Mouse (Mus musculus) testis, postnatal 14 days (tissue): Measurements from ENCODE around the gene Apmap.
"Not testable (repeated sequence)": the region's sequence is repeated elsewhere in the genome, so short reads cannot be mapped to it uniquely, and the experiment has no call there.

Source experiments
- DNase-seq: peaks from one replicate; pipeline ENCODE4 v3.0.0; 2021; ENCODE audit warnings: low spot score

The Apmap gene

GRCm38 (mm10) chr2:150621698-150622097 is 13.3 kb upstream of the Apmap start:
- no peak for DNase-seq

GRCm38 (mm10) chr2:150610097-150610496 is 1.7 kb upstream of the Apmap start:
- DNase-seq, result no peak

GRCm38 (mm10) chr2:150608872-150609560 is 649 bp upstream of the Apmap start:
- peak; percentile 21 for DNase-seq

- no peak for DNase-seq
Observed at GRCm38 (mm10) chr2:150607086-150607485, 1.3 kb downstream of the Apmap start.

GRCm38 (mm10) chr2:150604802-150605201 is 3.6 kb downstream of the Apmap start:
- no peak for DNase-seq

GRCm38 (mm10) chr2:150602166-150602565 is 6.2 kb downstream of the Apmap start:
- no peak for DNase-seq

- DNase-seq, result no peak
Observed at GRCm38 (mm10) chr2:150600263-150600662, 8.1 kb downstream of the Apmap start.

- DNase-seq, result no peak
Observed at GRCm38 (mm10) chr2:150595411-150596190, 12.8 kb downstream of the Apmap start.

- no peak for DNase-seq
Observed at GRCm38 (mm10) chr2:150589076-150589475, 19.3 kb downstream of the Apmap start.

- no peak for DNase-seq
Observed at GRCm38 (mm10) chr2:150579628-150580027, 28.7 kb downstream of the Apmap start.

GRCm38 (mm10) chr2:150578603-150579002 is 29.8 kb downstream of the Apmap start:
- DNase-seq, result no peak

GRCm38 (mm10) chr2:150576256-150576655 is 32.1 kb downstream of the Apmap start:
- no peak for DNase-seq

- DNase-seq, result no peak
Observed at GRCm38 (mm10) chr2:150572463-150572862, 35.9 kb downstream of the Apmap start.

- DNase-seq, result no peak
Observed at GRCm38 (mm10) chr2:150570761-150571160, 37.6 kb downstream of the Apmap start.

- DNase-seq, result no peak
Observed at GRCm38 (mm10) chr2:150569847-150570590, 38.3 kb downstream of the Apmap start, which contains the start of gene Cst7. Gene Cst7, plus strand, starts transcription at chr2:150570415.

- DNase-seq, result no peak
Observed at GRCm38 (mm10) chr2:150567051-150567450, 41.3 kb downstream of the Apmap start.

GRCm38 (mm10) chr2:150558568-150558967 is 49.8 kb downstream of the Apmap start:
- no peak for DNase-seq

- DNase-seq, result not testable (repeated sequence)
Observed at GRCm38 (mm10) chr2:150549576-150549975, 58.8 kb downstream of the Apmap start.
